Mouse (Mus musculus) limb, embryonic 14.5 days (tissue): ENCODE results near the gene Otulin. TPM values are rescaled to one million over a fixed set of nuclear protein-coding genes. Genes with fewer than 3 reads are reported as not detected.

Experiments used
- ATAC-seq: fragments of 200-750 bp; cut with Nextera tagmentation; 2 replicates; pipeline ENCODE4 v1.8.0; 2017; ENCODE audit warnings: low read depth, moderate number of reproducible peaks, moderate TSS enrichment; ENCODE audit not compliant: low FRiP score
- DNase-seq: peaks from one replicate; pipeline ENCODE4 v3.0.0-alpha.2; 2015; ENCODE audit warnings: low spot score
- H3K27ac ChIP-seq: fragments of 300-500 bp; sonication (generic); replicated peaks from 2 replicates; pipeline ENCODE4 v1.5.1; 2014; ENCODE audit warnings: low read depth, mild to moderate bottlenecking, low read length, moderate library complexity, mixed read lengths
- H3K27me3 ChIP-seq: fragments of 300-500 bp; sonication (generic); 2 replicates; pipeline ENCODE4 v1.6.1; 2014; ENCODE audit warnings: low read length, mixed read lengths; ENCODE audit not compliant: control insufficient read depth, insufficient read depth
- H3K36me3 ChIP-seq: fragments of 300-500 bp; sonication (generic); 2 replicates; pipeline ENCODE4 v1.6.1; 2014; ENCODE audit warnings: mild to moderate bottlenecking, low read length, moderate library complexity, mixed read lengths; ENCODE audit not compliant: control insufficient read depth, insufficient read depth
- H3K4me1 ChIP-seq: fragments of 300-500 bp; sonication (generic); 2 replicates; pipeline ENCODE4 v1.6.1; 2014; ENCODE audit warnings: antibody characterized with exemption, low read length, mixed read lengths; ENCODE audit not compliant: control insufficient read depth, insufficient read depth
- H3K4me2 ChIP-seq: fragments of 300-500 bp; sonication (generic); replicated peaks from 2 replicates; pipeline ENCODE4 v1.6.1; 2014; ENCODE audit warnings: low read depth, mild to moderate bottlenecking, low read length, moderate library complexity; ENCODE audit not compliant: severe bottlenecking
- H3K4me3 ChIP-seq: fragments of 300-500 bp; sonication (generic); replicated peaks from 2 replicates; pipeline ENCODE4 v1.5.1; 2014; ENCODE audit warnings: low read length
- H3K9ac ChIP-seq: fragments of 300-500 bp; sonication (generic); 2 replicates; pipeline ENCODE4 v1.6.1; 2014; ENCODE audit warnings: mild to moderate bottlenecking, low read depth, low read length, moderate library complexity; ENCODE audit not compliant: severe bottlenecking
- H3K9me3 ChIP-seq: fragments of 300-500 bp; sonication (generic); 2 replicates; pipeline ENCODE4 v1.6.1; 2016; ENCODE audit warnings: low read length; ENCODE audit not compliant: control insufficient read depth
- POLR2A ChIP-seq: fragments of 200-500 bp; IDR thresholded peaks from 2 replicates; pipeline ENCODE4 v1.8.0; 2012; ENCODE audit warnings: inconsistent platforms, mild to moderate bottlenecking, moderate library complexity, borderline replicate concordance; ENCODE audit not compliant: insufficient read depth, insufficient read length; ENCODE audit errors: extremely low read depth
- WGBS: fragments of 180-500 bp; shearing (Covaris S2); extraction: QIAGEN DNeasy Blood & Tissue Kit; methylation state at CpG from one replicate; pipeline ENCODE4 v1.1.7; 2014; 5-methylcytosine and 5-hydroxymethylcytosine counted together
- polyA plus RNA-seq, 2 experiments: library from polyadenylated mRNA; depleted of rRNA in 1 of 2; stranded (reverse) in 1 of 2; unstranded in 1 of 2; fragments of >200 nt; fragmentation: Nextera tagmentation in 1 of 2; extraction: Ambion mirVana in 1 of 2; gene quantifications; 2 replicates each; pipeline versions ENCODE4 v1.2.1 to v1.2.3; 2012 to 2014

Gene Otulin
- polyA plus RNA-seq, 2 experiments, result 25.7 to 43.0 TPM

DNA sequence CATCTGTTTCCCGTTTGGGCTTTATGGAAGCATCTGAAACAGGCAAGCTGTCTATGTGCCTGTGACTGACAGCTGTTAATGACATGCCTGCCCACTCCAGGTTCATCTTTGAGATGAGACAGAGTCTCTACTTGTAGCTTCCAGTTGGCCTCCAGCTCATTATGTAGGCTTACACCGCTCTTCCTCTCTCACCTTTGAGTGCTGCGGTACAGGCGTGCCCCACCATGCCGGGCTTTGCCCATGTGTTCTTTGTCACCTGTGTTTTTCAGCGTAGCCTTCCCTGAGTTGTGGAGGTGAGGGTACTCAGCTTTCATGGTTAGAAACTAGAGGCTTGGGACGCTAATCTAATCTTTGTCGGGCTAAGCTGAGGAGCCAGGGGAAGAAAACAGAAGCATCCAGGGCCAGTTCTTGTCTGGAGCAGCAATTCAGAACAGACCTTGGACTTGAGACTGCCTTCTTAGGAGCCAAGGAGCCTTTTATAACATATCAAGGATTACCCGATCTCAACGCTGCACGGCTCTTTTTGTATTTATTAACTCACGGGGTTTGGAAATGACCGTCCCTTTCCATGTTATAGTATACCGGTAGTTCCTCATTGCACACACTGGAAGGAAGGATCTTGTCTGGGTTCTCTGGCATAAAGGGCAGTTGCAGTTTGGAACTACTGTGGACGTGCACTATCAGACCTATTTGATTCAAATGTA lies 123.4 kb downstream of the Otulin start:
- Histone ChIP-seq H3K4me3 (no peak overlapping the region), H3K4me1 (peaks cover 15% of the 10 kb centered on the region; the same call in 1 of the 2 replicates), H3K27ac (no peak overlapping the region), H3K9me3 (no peaks in the 10 kb centered on the region), H3K36me3 (no peaks in the 10 kb centered on the region), H3K4me2 (no peak overlapping the region), H3K27me3 (no peaks in the 10 kb centered on the region), H3K9ac (no peak overlapping the region)
- DNase-seq (no peak), ATAC-seq (no peak)
- no peak for TF ChIP-seq POLR2A
- WGBS, result 79% methylated on average over 15 of the region's 15 CpGs

DNA sequence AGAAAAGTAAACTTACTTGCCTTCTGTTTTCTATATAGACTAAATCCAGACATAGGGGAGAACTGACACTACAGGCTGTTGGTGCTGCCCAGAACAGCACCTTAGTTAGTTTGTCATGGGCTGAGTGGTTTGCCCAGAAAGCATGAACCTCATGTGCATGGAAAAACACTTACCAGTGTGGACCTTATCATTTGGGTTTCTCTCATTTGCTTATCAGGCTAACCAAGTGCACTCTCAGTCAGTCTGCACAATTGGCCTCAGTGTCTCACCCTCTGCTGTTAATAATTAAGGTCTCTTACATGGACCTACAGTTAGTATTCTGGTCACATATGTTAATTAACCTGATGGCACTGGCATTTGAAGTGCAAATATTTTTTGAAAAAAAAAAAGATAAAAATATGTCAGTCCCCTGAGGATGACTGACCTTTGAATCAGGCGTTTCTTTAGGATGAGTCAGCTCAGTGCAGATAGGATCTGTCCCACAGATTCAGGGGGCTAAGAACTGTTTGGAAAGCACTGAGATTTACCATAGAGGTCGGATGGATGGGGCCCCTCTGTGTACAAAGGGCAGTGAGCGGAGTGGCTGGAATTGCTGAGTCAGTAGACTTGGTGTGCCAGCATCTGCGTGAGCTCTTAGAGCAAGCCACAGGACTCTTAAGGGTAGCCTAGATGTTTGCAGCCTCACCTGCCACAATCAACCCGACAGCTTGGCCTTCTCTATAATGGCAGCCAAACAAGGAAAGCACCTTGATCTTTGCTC lies 124.2 kb downstream of the Otulin start:
- no peaks in the 10 kb centered on the region for H3K27me3 ChIP-seq
- DNase-seq (no peak), ATAC-seq (no peak)
- H3K4me1 ChIP-seq, result peaks cover 15% of the 10 kb centered on the region; the same call in 1 of the 2 replicates
- no peaks in the 10 kb centered on the region for H3K9me3 ChIP-seq
- no peak overlapping the region for H3K4me2 ChIP-seq
- H3K4me3 ChIP-seq, result no peak overlapping the region
- TF ChIP-seq POLR2A, result no peak
- H3K27ac ChIP-seq, result no peak overlapping the region
- no peaks in the 10 kb centered on the region for H3K36me3 ChIP-seq
- H3K9ac ChIP-seq, result no peak overlapping the region
- WGBS, result 57% methylated on average over 5 of the region's 5 CpGs

DNA sequence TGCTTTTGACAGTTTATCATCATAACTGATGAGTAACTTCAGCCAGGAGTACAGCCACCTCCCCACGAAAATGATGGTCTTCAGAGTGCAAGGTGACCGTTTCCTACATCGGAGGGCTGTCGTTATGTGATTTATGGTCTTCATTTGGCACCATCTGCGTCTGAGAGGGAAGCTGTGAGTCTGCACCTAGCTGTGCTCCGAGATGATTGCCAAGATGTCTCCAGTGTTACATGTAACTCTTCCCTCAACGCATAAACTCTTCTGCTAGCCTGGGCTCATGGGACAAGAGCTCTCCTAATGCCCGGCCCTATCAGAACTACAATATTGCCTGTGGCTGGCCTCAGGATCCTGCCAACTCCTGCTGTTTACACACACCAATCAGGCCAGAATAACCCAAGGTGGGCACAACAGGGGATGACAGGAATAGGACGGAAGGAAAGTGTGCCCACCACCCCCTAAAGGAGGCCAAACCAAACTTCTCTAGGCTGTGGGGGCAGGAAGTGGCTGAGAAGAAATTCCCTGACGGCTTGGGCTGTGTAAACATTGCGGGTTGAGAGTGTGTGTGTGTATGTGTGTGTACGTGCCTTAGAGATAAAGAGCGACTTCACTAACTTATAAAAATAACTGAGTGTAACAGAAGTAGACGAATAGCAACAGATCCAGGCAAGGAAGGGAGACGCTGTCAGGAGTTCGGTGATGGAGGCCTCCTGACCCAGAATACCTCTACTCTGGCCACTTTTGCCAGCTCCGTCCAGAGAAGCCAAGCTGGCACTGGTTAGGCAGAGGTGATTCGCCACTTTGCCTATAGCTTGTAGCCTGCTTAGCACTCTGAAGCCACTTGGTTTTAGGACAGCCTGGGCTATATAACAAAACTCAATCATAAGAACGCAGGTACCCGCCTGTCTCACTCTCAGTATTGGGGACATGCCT lies 126.4 kb downstream of the Otulin start:
- H3K9ac ChIP-seq, result no peak overlapping the region
- no peaks in the 10 kb centered on the region for H3K27me3 ChIP-seq
- H3K4me2 ChIP-seq, result no peak overlapping the region
- H3K4me1 ChIP-seq, result peaks cover 15% of the 10 kb centered on the region; the same call in 1 of the 2 replicates
- no peaks in the 10 kb centered on the region for H3K36me3 ChIP-seq
- 58% methylated on average over 20 of the region's 20 CpGs for WGBS
- ATAC-seq, result peak; percentile 19; the same call in 1 of the 2 replicates
- no peak overlapping the region for H3K27ac ChIP-seq
- DNase-seq, result no peak
- no peak overlapping the region for H3K4me3 ChIP-seq
- TF ChIP-seq POLR2A, result no peak
- H3K9me3 ChIP-seq, result no peaks in the 10 kb centered on the region

DNA sequence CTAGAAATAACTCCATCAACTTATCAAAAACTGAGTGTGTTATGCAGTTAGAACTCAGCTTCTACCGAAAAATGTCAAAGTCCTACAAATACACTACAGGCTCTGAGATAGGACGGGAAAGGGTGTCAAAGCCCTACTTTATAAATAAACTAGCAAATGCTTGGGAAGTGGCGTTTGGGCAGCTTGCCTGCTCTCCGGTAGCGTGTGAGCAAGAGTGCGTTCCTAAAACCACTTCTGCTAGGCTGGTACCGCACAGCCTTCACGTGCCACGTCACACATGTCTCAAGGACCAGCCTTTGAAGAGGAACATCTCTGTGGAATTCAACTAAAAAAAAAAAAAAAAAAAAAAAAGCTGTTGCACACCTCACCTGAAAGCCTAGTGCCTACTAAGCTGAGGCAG lies 127.3 kb downstream of the Otulin start:
- Histone ChIP-seq H3K4me1 (peaks cover 15% of the 10 kb centered on the region; the same call in 1 of the 2 replicates), H3K9me3 (no peaks in the 10 kb centered on the region), H3K9ac (no peak overlapping the region), H3K36me3 (no peaks in the 10 kb centered on the region), H3K4me2 (no peak overlapping the region), H3K27ac (no peak overlapping the region), H3K27me3 (no peaks in the 10 kb centered on the region), H3K4me3 (no peak overlapping the region)
- DNase-seq, result no peak
- TF ChIP-seq POLR2A, result no peak
- WGBS, result 82% methylated on average over 9 of the region's 9 CpGs
- no peak for ATAC-seq

DNA sequence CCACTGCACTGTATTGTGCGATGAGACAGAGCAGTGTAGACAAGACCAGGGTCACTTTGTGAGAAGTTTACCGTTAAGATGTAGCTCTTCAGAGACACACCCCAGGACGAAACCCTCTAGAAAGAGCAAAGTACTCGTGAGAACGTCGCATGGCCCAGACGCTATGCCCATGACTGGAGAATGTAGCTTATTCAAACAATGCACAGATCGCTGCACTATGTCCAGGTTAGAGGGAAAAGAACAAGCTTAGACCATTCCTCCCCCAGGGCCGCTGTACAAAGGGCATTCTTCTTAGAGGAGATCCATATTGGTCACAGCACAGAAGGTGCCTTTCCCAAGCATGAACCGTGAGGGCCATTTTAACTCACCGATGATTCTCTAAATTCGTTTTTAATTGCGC lies 128.2 kb downstream of the Otulin start:
- H3K9me3 ChIP-seq, result no peaks in the 10 kb centered on the region
- ATAC-seq (no peak), DNase-seq (no peak)
- H3K36me3 ChIP-seq, result no peaks in the 10 kb centered on the region
- H3K4me2 ChIP-seq, result no peak overlapping the region
- no peak overlapping the region for H3K9ac ChIP-seq
- 90% methylated on average over 13 of the region's 13 CpGs for WGBS
- no peak overlapping the region for H3K27ac ChIP-seq
- H3K27me3 ChIP-seq, result no peaks in the 10 kb centered on the region
- H3K4me3 ChIP-seq, result no peak overlapping the region
- H3K4me1 ChIP-seq, result peaks cover 15% of the 10 kb centered on the region; the same call in 1 of the 2 replicates
- no peak for TF ChIP-seq POLR2A
